In genomic region chr10:110993249-110993648, GRCm38 (mm10) we compare ENCODE assay signal across 24 mouse cellular contexts. TPM values are rescaled to one million over a fixed set of nuclear protein-coding genes. Genes with fewer than 3 reads are reported as not detected.
DNase-seq lines count a peak whose midpoint lies in the region; ATAC-seq lines count a peak whose summit lies in the region.
"Had no signal": no experiment of that assay in that cellular context is flagged by ENCODE, and none has a peak within 500 bp of the region (broad histone marks: within the 10 kb centered on the region; RNA-seq: fewer than 3 reads in every experiment).

No protein-coding gene starts in this region.

- no peak for ATAC-seq in heart, embryonic 11.5 days (replicated peaks; ENCODE audit: insufficient number of reproducible peaks, low FRiP score, low TSS enrichment)
- ATAC-seq in midbrain, embryonic 13.5 days, result no peak
- ATAC-seq in neural tube, embryonic 15.5 days (ENCODE audit: low FRiP score), result no peak
- ATAC-seq: activated CD4-positive, CD25-positive, alpha-beta regulatory T cell, adult 4 months; CD4-positive, CD25-positive, alpha-beta regulatory T cell, adult 4 months; forebrain, postnatal 0 days; lung, postnatal 0 days had no signal

- no peak overlapping the region for H3K4me3 ChIP-seq in heart, embryonic 11.5 days (ENCODE audit: low read depth, low read length)
- H3K4me3 ChIP-seq in midbrain, embryonic 13.5 days (replicated peaks), result no peak overlapping the region
- no peak overlapping the region for H3K4me3 ChIP-seq in midbrain, embryonic 10.5 days
- no peak overlapping the region for H3K4me3 ChIP-seq in neural tube, embryonic 15.5 days (replicated peaks)
- H3K4me3 ChIP-seq: erythroblast, embryonic 14.5 days; heart, embryonic 12.5 days; megakaryocyte, embryonic 14.5 days had no signal

- H3K36me3 ChIP-seq in heart, embryonic 11.5 days (ENCODE audit: control insufficient read depth, insufficient read depth, low read length), result no peaks in the 10 kb centered on the region
- no peaks in the 10 kb centered on the region for H3K36me3 ChIP-seq in midbrain, embryonic 13.5 days
- H3K36me3 ChIP-seq in midbrain, embryonic 10.5 days, result no peaks in the 10 kb centered on the region
- no peaks in the 10 kb centered on the region for H3K36me3 ChIP-seq in neural tube, embryonic 15.5 days
- H3K36me3 ChIP-seq: heart, embryonic 12.5 days had no signal

- DNase-seq in heart, adult 11 months, result peak; percentile 82
- DNase-seq in kidney, adult 11 months, result peak; percentile 42
- DNase-seq in kidney, adult 18-20 months, result no peak
- DNase-seq in midbrain, embryonic 10.5 days (ENCODE audit: low spot score), result no peak
- DNase-seq: adrenal gland, adult 2 months; cerebellum, postnatal 14 days; forebrain, postnatal 0 days; gastrocnemius, postnatal 14 days; lung, adult 18-20 months; lung, postnatal 4 days; midbrain, embryonic 14.5 days; right cerebral cortex, postnatal 4 days; thymus, adult 18-20 months; thymus, postnatal 36 days had no signal

- no peak overlapping the region for H3K9ac ChIP-seq in heart, embryonic 11.5 days (ENCODE audit: low read depth, low read length)
- H3K9ac ChIP-seq in midbrain, embryonic 13.5 days (replicated peaks), result no peak overlapping the region
- no peak overlapping the region for H3K9ac ChIP-seq in neural tube, embryonic 15.5 days (replicated peaks)
- H3K9ac ChIP-seq: forebrain, postnatal 0 days; heart, embryonic 12.5 days had no signal

- H3K4me1 ChIP-seq in heart, embryonic 11.5 days (ENCODE audit: control insufficient read depth, insufficient read depth, low read length), result peaks cover 18% of the 10 kb centered on the region
- peaks cover 31% of the 10 kb centered on the region for H3K4me1 ChIP-seq in midbrain, embryonic 13.5 days (replicated peaks)
- peaks cover 37% of the 10 kb centered on the region for H3K4me1 ChIP-seq in midbrain, embryonic 10.5 days
- H3K4me1 ChIP-seq in neural tube, embryonic 15.5 days, result peaks cover 31% of the 10 kb centered on the region

- H3K27me3 ChIP-seq in heart, embryonic 11.5 days (ENCODE audit: control insufficient read depth, insufficient read depth, low read length), result no peaks in the 10 kb centered on the region
- no peaks in the 10 kb centered on the region for H3K27me3 ChIP-seq in midbrain, embryonic 13.5 days
- H3K27me3 ChIP-seq in midbrain, embryonic 10.5 days (ENCODE audit: low read depth, poor library complexity, severe bottlenecking), result no peaks in the 10 kb centered on the region
- no peaks in the 10 kb centered on the region for H3K27me3 ChIP-seq in neural tube, embryonic 15.5 days (replicated peaks)
- H3K27me3 ChIP-seq: heart, embryonic 12.5 days; megakaryocyte, embryonic 14.5 days had no signal

- no peak overlapping the region for H3K4me2 ChIP-seq in heart, embryonic 11.5 days
- no peak overlapping the region for H3K4me2 ChIP-seq in midbrain, embryonic 13.5 days (replicated peaks)
- H3K4me2 ChIP-seq in neural tube, embryonic 15.5 days, result no peak overlapping the region
- H3K4me2 ChIP-seq: heart, embryonic 12.5 days had no signal

- no peaks in the 10 kb centered on the region for H3K9me3 ChIP-seq in heart, embryonic 11.5 days (replicated peaks; ENCODE audit: control insufficient read depth, low read length)
- no peaks in the 10 kb centered on the region for H3K9me3 ChIP-seq in midbrain, embryonic 13.5 days
- H3K9me3 ChIP-seq in midbrain, embryonic 10.5 days (replicated peaks), result no peaks in the 10 kb centered on the region
- H3K9me3 ChIP-seq in neural tube, embryonic 15.5 days (replicated peaks), result no peaks in the 10 kb centered on the region
- H3K9me3 ChIP-seq: heart, embryonic 12.5 days; megakaryocyte, embryonic 14.5 days had no signal

- H3K27ac ChIP-seq in heart, embryonic 11.5 days (ENCODE audit: low read depth, low read length), result no peak overlapping the region
- H3K27ac ChIP-seq in midbrain, embryonic 13.5 days, result 0 out of 2 replicates have a peak overlapping the region, but pooled peaks have one; percentile 26
- no peak overlapping the region for H3K27ac ChIP-seq in midbrain, embryonic 10.5 days (replicated peaks)
- H3K27ac ChIP-seq in neural tube, embryonic 15.5 days (replicated peaks), result peak overlapping the region; percentile 33; the same call in 1 of the 2 replicates
- H3K27ac ChIP-seq: stomach, postnatal 0 days had no signal

- WGBS in heart, embryonic 11.5 days (ENCODE audit: insufficient replicate concordance), result 68% methylated on average over 5 of the region's 5 CpGs
- 64% methylated on average over 5 of the region's 5 CpGs for WGBS in midbrain, embryonic 13.5 days
- 72% methylated on average over 5 of the region's 5 CpGs for WGBS in midbrain, embryonic 10.5 days
- 67% methylated on average over 5 of the region's 5 CpGs for WGBS in neural tube, embryonic 15.5 days

RNA-seq across cellular contexts. Expression of gene Zdhhc17, which starts 16.7 kb away (rescaled TPM):
- 14.9 and 19.7 TPM in 2 replicates for polyA plus RNA-seq in heart, embryonic 11.5 days (2014; fragmentation: Nextera tagmentation; extraction: Ambion mirVana)
- polyA plus RNA-seq in midbrain, embryonic 13.5 days (2015; fragmentation: Nextera tagmentation; extraction: Ambion mirVana), result 56.4 and 58.7 TPM in 2 replicates
- 28.9 and 32.1 TPM in 2 replicates for polyA plus RNA-seq in midbrain, embryonic 10.5 days (2016; fragmentation: Nextera tagmentation; extraction: Ambion mirVana)
- 49.0 and 53.5 TPM in 2 replicates for polyA plus RNA-seq in neural tube, embryonic 15.5 days (2015; fragmentation: Nextera tagmentation; extraction: Ambion mirVana)
- polyA plus RNA-seq: erythroblast, embryonic 14.5 days had no signal

Comparison
In these comparisons a context has a peak if more than half of its experiments do, and no peak if none do; other contexts are left out.
1. DNase-seq: peak in heart, adult 11 months (single experiment) and kidney, adult 11 months (single experiment); none in kidney, adult 18-20 months (single experiment) and midbrain, embryonic 10.5 days (single experiment).
2. H3K27ac ChIP-seq: peak in midbrain, embryonic 13.5 days (single experiment) and neural tube, embryonic 15.5 days (single experiment); none in heart, embryonic 11.5 days (single experiment) and midbrain, embryonic 10.5 days (single experiment).